14 mouse cellular contexts compared by ENCODE assay signal in genomic region chr14:86731300-86731699, GRCm38 (mm10).
"Had no signal": no experiment of that assay in that cellular context is flagged by ENCODE, and none has a peak within 500 bp of the region (broad histone marks: within the 10 kb centered on the region; RNA-seq: fewer than 3 reads in every experiment).

No protein-coding gene starts in this region.

- DNase-seq: kidney, adult 18-20 months; kidney, postnatal 10 days; kidney, postnatal 4 days; liver; liver, embryonic 13.5 days; liver, postnatal 0 days; lung, postnatal 14 days; right cerebral cortex, postnatal 14 days had no signal

- H3K4me3 ChIP-seq: layer of hippocampus, adult 2 months; limb, embryonic 12.5 days; liver, embryonic 13.5 days; lung, embryonic 15.5 days; myocyte; neural tube, embryonic 12.5 days had no signal

- H3K27me3 ChIP-seq: limb, embryonic 12.5 days; liver, embryonic 13.5 days; lung, embryonic 15.5 days; neural tube, embryonic 12.5 days had no signal

- H3K9me3 ChIP-seq: limb, embryonic 12.5 days; liver, embryonic 13.5 days; lung, embryonic 15.5 days; neural tube, embryonic 12.5 days had no signal

- H3K4me2 ChIP-seq: limb, embryonic 12.5 days; liver, embryonic 13.5 days; lung, embryonic 15.5 days; neural tube, embryonic 12.5 days had no signal

- H3K36me3 ChIP-seq: limb, embryonic 12.5 days; liver, embryonic 13.5 days; lung, embryonic 15.5 days; neural tube, embryonic 12.5 days had no signal

- ATAC-seq: liver, postnatal 0 days had no signal

- H3K4me1 ChIP-seq: liver, embryonic 13.5 days; lung, embryonic 15.5 days; neural tube, embryonic 12.5 days had no signal

- H3K9ac ChIP-seq: limb, embryonic 12.5 days; liver, embryonic 13.5 days; liver, postnatal 0 days; lung, embryonic 15.5 days; neural tube, embryonic 12.5 days had no signal

- H3K27ac ChIP-seq: limb, embryonic 12.5 days; liver, embryonic 13.5 days; lung, embryonic 15.5 days; macrophage; neural tube, embryonic 12.5 days had no signal
